Mouse (Mus musculus) stomach, postnatal 0 days (tissue): Measurements from ENCODE around the gene Wdr82.

Experiments
- CTCF ChIP-seq: IDR thresholded peaks from 2 replicates; pipeline ENCODE4 v1.5.1; 2016; ENCODE audit warnings: antibody characterized with exemption, low read depth, mild to moderate bottlenecking, moderate library complexity
- EP300 ChIP-seq: optimal IDR thresholded peaks from 2 replicates; pipeline ENCODE3; 2016; ENCODE audit warnings: antibody characterized with exemption

DNA sequence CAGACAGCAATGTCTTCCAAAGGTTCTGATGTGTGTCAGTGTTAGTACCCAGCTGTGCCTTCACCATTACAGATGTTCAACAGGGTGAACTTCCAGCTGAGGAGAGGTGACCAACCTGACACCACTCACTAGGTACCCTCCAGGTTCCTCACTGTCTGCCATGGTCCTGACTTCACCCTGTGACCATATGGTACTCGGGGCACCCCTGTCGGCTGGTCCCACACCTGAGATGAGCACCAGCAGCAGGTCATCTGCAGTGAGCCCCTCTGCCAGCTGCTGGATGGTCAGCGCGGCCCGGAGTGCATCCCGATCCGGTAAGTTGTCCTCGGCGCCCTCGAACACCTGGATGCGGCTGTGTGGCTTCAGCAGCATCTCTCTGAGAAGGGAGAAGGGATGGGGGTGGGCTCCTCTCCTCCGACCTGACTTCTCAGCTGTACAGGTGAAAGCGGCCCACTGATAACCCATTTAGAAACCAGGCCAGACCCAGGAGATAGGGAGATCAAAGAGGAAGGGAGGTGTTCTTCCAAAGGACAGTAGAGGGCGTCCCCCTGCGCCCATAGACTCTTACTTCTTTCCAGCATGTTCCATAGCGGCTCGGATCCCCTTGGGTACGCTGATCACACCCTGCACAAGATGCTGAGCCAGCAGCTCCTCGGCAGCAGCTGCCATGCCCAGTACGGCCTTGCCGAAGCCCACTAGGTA, 13.7 kb upstream of the Wdr82 start:
- TF ChIP-seq CTCF (no peak), EP300 (no peak)
